Comparison of ENCODE assay signal across 16 mouse cellular contexts in genomic region chr14:87746011-87746410, GRCm38 (mm10).
"Had no signal": no experiment of that assay in that cellular context is flagged by ENCODE, and none has a peak within 500 bp of the region (broad histone marks: within the 10 kb centered on the region; RNA-seq: fewer than 3 reads in every experiment).

No protein-coding gene starts in this region.

- H3K27me3 ChIP-seq: limb, embryonic 13.5 days; liver, embryonic 12.5 days; liver, embryonic 15.5 days had no signal

- H3K27ac ChIP-seq: kidney, postnatal 0 days; layer of hippocampus, adult 2 months; limb, embryonic 10.5 days; limb, embryonic 13.5 days; liver, embryonic 12.5 days; liver, embryonic 15.5 days; macrophage had no signal

- H3K9ac ChIP-seq: limb, embryonic 13.5 days; liver, embryonic 12.5 days; liver, embryonic 15.5 days had no signal

- H3K9me3 ChIP-seq: limb, embryonic 10.5 days; limb, embryonic 13.5 days; liver, embryonic 12.5 days; liver, embryonic 15.5 days had no signal

- H3K36me3 ChIP-seq: limb, embryonic 10.5 days; limb, embryonic 13.5 days; liver, embryonic 12.5 days; liver, embryonic 15.5 days had no signal

- H3K4me3 ChIP-seq: layer of hippocampus, adult 2 months; limb, embryonic 10.5 days; limb, embryonic 13.5 days; liver, embryonic 12.5 days; liver, embryonic 15.5 days had no signal

- H3K4me1 ChIP-seq: limb, embryonic 10.5 days; liver, embryonic 12.5 days; liver, embryonic 15.5 days had no signal

- DNase-seq: kidney, adult 2 months; kidney, postnatal 25 days; layer of hippocampus, adult 9-11 months; liver; lung, adult 18-20 months; thymus, adult 2 months; thymus, postnatal 14 days; thymus, postnatal 4 days had no signal

- H3K4me2 ChIP-seq: liver, embryonic 12.5 days; liver, embryonic 15.5 days had no signal

- ATAC-seq: intestine, postnatal 0 days; liver, embryonic 12.5 days had no signal
